Mouse (Mus musculus): ENCODE results near the gene Acot4. TPM values are rescaled to one million over a fixed set of nuclear protein-coding genes. Genes with fewer than 3 reads are reported as not detected.
"Not testable (repeated sequence)": the region's sequence is repeated elsewhere in the genome, so short reads cannot be mapped to it uniquely, and the experiment has no call there.

Acot4 gene
- total RNA-seq, 2 experiments from 2014 or later, result 0.05 to 0.08 TPM

DNA sequence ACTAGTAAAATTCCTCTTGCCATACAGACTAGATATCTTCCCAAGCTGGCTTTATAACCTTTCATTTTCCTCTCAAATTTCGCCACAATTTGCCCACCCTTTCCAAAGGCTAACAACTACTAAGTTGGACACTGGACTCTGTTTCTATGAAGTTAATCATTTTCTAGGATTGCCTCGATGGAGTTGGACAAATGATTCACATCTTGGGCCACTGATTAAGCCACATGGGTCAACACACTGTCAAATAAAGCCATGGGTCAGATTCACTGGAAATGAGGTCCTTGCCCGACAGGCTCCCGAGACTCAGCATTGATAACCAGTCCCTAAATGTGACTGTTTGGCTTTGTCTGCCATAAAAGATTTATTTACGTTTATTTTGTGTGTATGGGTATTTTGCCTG, 4.1 kb downstream of the Acot4 start:
- no peak overlapping the region for H3K27ac ChIP-seq
- no peak for DNase-seq
- no peak overlapping the region for H3K4me3 ChIP-seq
- intact Hi-C loops (cut with DNase I), result no loop called here
- no peak for TF ChIP-seq CTCF (IDR thresholded peaks at IDR 0.05)

DNA sequence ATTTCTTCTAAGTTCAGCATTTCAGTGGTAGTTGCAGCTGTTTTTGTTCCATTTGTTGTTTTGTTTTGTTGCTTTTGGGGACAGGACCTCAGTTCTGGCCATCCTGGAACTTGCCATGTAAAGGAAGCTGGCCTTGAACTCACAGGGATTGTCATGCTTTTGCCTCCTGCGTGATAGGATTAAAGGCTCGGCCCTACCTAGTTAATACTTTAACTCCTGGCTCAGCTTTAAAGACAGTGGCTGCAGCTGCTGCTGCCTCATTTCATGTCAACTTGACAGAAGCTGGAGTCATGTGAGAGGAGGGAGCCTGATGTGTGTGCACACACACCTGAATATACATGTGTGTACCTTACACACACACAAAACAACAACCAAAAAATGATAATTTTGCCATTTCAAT, 5.9 kb downstream of the Acot4 start:
- DNase-seq, result no peak
- no peak for TF ChIP-seq CTCF (IDR thresholded peaks at IDR 0.05)
- H3K27ac ChIP-seq, result no peak overlapping the region
- H3K4me3 ChIP-seq, result no peak overlapping the region
- intact Hi-C loops (cut with DNase I), result no loop called here

DNA sequence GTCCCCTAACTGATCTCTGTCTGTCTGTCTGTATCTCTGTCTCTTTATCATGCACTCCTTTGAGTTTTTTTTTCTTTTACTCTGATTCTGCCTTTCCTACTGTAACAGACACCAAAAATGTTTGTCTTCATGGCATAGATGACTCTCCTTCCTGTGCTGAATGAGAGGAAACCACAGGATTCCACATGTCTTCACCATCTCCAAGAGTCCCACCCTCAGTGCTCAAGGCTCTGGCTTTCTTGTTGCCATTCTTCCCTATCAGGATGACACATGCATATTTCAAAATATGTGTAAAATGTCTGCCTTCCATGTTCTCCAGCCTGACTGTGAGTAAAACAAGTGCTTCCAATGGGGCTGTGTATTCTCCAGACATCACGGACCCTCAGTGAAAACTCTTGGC, 8.7 kb downstream of the Acot4 start:
- Histone ChIP-seq H3K27ac (no peak overlapping the region), H3K4me3 (no peak overlapping the region)
- no peak for TF ChIP-seq CTCF (IDR thresholded peaks at IDR 0.05)
- DNase-seq, result no peak
- intact Hi-C loops (cut with DNase I), result no loop called here

DNA sequence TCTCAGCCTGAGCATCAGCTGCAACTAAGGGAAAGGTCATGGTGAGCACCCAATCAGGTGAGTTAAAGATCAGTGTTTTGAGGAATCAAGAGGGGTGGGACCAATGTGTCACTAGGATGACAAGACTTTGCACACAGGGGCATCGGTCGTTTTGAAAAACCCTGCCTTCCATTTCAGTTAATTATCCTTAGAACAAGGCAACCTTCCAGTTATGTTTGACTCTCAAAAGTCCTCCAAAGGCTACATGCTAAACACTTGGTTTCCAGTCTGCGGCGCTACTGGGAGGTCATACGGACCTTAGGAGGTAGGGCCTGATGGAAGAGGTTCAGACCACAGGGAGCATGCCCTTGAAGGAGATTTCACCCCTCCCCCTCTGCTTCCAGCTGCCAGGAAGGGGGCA, 12.6 kb downstream of the Acot4 start:
- H3K4me3 ChIP-seq; intact Hi-C loops (cut with DNase I); H3K27ac ChIP-seq; DNase-seq: not testable (repeated sequence)

DNA sequence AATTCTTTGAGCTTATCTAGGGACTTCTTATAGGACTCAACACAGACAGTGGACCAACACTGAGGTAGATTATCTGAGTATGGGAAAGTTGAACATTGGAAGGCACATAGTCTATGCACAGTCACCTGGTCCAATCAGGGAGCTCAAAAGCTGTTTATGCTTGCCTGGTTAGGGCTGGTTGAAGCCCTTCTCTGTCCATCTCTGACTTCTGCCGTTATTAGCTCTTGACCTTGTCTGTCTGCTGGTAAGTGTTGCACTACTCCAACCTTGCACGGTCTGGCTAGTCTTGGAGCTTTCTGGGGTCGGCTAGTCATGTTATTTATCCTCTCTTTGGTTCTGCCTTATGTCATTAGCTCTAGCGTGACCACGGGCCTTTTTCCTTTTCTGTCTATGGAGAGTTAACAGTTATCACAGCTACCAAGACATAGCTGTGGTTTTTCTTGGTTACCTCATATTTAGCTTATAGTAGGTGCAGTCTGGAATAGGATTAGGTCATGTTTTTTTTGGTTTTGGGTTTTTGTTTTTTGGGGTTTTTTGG, 13.8 kb downstream of the Acot4 start, which contains the start of gene Acot3:
TSS of gene Acot3 (plus strand) at position 208 of the 538 bp plus-strand sequence.
- intact Hi-C loops (cut with DNase I), result no loop called here
- no peak for DNase-seq
- H3K27ac ChIP-seq, result no peak within 1 kb of the TSS
- no peak within 1 kb of the TSS for H3K4me3 ChIP-seq
- TF ChIP-seq CTCF (IDR thresholded peaks at IDR 0.05), result no peak

DNA sequence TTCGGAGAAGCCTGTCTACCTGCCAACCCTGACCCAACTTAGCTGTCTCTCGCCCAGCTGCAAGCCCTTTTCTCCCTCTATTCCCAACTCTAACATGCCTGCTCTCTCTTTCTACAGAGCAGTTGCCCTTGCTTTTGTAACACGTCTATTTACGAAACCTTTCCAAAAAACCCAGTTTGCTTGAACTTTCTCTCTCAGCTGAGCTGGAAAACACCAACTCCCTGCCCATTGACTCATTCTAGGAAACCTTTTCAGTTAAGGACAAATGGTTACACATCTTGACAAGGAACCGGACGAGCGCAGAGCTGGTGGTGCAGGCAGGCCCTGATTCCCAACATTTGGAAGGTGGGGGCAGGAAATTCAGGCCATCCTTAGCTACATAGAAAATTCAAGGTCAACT, 14.4 kb downstream of the Acot4 start:
- Histone ChIP-seq H3K4me3 (no peak overlapping the region), H3K27ac (no peak overlapping the region)
- DNase-seq, result no peak
- no peak for TF ChIP-seq CTCF (IDR thresholded peaks at IDR 0.05)
- intact Hi-C loops (cut with DNase I), result no loop called here

DNA sequence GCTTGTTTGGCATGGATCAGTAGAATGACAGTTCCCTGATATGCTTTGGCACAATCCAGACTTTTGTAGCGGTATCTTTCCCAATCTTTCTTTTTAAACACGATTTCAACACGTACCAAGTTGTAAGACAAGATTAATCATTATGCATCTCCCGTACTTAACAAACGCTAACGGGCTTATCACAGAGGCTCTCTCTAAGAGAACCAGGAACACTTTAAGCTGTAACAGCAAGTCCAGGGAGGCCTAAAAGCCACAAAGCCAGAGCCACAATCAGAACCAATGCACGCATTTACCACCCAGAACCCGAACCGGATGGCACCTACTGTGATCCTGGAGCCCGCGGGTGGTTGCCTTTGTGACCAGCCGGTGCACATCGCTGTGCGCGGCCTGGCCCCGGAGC, 15.0 kb downstream of the Acot4 start:
- no peak for DNase-seq
- intact Hi-C loops (cut with DNase I), result no loop called here
- Histone ChIP-seq H3K27ac (no peak overlapping the region), H3K4me3 (peak overlapping the region; percentile 56)
- no peak for TF ChIP-seq CTCF (IDR thresholded peaks at IDR 0.05)

DNA sequence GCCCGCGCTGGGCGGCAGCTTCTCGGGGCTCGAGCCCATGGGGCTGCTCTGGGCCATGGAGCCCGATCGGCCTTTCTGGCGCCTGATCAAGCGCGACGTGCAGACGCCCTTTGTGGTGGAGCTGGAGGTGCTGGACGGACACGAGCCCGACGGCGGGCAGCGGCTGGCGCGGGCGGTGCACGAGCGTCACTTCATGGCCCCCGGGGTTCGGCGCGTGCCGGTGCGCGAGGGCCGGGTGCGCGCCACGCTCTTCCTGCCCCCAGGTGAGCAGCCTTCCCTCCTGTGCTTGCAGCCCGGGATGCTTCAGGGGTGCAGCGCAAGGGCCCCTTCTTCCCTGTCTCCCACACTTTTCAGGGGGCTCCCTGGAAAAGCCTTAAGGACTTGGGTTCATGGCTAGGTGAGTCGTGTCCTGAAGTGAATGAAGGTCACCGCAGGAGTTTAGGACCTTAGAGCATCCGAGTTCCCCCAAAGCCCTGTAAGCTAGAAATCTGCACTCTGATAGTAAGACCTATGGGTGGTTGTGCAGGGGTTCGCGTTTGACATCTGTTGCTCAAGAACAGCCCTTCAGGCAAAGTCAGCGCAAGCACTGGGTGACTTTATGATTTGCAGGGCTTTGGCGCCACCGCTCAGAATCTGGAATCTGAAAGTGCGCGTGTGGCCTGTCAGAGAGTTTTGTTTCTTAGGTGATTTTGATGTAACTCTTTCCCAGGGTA, 15.7 kb downstream of the Acot4 start:
- DNase-seq, result no peak
- H3K4me3 ChIP-seq, result peak overlapping the region; percentile 56
- no peak for TF ChIP-seq CTCF (IDR thresholded peaks at IDR 0.05)
- H3K27ac ChIP-seq, result no peak overlapping the region
- intact Hi-C loops (cut with DNase I), result no loop called here

DNA sequence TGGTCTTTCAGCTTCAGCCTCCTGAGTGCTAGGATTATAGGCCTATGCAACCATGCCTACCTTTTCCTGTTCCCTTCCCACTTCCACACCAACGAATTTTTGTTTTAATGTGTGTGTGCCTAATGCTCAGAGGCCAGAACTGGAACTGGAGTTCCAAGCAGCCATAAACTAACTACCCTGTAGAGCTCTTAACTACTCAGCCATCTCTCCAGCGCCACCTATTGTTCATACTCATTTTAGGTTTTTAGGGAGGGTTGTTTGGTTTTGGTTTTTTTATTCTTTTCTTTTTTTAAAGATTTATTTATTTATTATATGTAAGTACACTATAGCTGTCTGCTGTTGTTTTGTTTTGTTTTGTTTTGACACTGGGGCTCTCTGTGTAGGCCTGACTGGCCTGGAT, 22.8 kb downstream of the Acot4 start:
- Histone ChIP-seq H3K4me3 (no peak overlapping the region), H3K27ac (no peak overlapping the region)
- intact Hi-C loops (cut with DNase I), result loop anchor here (2.0 to 10.0 kb wide), 2 partner anchors 88 to 346 kb away; no protein-coding TSS in a partner anchor
- DNase-seq, result no peak
- TF ChIP-seq CTCF (IDR thresholded peaks at IDR 0.05), result peak; percentile 71

DNA sequence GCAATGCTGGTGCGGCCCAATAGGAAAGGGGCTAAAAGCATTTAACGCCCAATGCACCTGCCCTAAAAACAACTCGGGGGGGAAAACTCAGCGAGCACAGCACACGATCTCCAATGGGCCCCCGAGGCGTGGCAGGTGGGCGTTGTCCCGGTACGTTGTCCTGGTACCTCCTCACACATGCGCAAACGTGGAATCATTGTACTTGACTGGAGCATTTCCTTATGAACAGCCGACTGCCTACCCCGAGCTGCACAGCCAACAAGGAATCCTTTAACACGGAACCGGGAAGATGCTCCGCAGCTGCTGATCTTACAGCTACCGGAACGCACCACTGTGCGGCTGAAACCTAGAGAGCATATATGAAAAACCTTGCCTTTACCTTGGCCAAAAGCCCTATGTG, 24.2 kb downstream of the Acot4 start:
- no peak for TF ChIP-seq CTCF (IDR thresholded peaks at IDR 0.05)
- H3K27ac ChIP-seq, result no peak overlapping the region
- intact Hi-C loops (cut with DNase I), result loop anchor here (10.0 kb wide), 1 partner anchor 348 kb away; no protein-coding TSS in a partner anchor
- no peak for DNase-seq
- H3K4me3 ChIP-seq, result no peak overlapping the region

DNA sequence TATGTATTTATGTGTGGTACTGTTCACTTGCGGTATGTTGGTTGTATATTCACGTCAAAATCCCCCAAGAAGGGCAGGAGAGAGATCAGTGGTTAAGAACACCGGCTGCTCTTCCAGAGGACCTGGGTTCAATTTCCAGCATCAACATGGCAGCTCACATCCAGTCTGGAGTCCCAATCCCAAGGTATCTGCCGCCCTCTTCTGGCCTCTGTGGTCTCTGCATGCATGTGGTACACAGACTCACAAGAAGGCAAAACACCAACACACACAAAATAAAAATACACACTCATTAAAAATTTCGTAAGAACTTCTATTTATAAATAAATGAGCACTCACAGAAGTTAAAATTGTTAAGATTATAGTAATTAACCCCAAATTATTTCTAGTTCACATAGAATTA, 25.0 kb downstream of the Acot4 start:
- TF ChIP-seq CTCF (IDR thresholded peaks at IDR 0.05), result peak; percentile 42
- DNase-seq, result no peak
- intact Hi-C loops (cut with DNase I), result loop anchor here (10.0 kb wide), 1 partner anchor 348 kb away; no protein-coding TSS in a partner anchor
- H3K4me3 ChIP-seq, result no peak overlapping the region
- no peak overlapping the region for H3K27ac ChIP-seq

DNA sequence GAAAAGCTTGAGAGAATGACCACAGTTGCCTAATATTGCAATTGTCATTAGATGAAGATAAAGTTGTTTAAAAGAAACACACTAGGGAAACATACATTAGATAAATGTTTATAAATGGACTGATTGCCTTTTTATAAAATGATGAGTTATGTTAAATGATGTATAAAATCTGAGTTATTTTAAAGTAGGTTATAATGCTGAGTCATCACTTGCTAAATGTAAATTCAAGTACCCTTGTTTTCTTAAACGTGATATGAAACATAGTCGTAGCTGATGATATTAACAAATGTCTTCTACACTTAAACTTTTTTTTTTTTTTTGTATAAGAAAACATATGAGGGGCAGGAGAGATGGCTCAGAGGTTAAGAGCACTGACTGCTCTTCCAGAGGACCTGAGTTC, 25.7 kb downstream of the Acot4 start:
- Histone ChIP-seq H3K27ac (no peak overlapping the region), H3K4me3 (no peak overlapping the region)
- intact Hi-C loops (cut with DNase I), result loop anchor here (10.0 kb wide), 1 partner anchor 349 kb away; no protein-coding TSS in a partner anchor
- DNase-seq, result no peak
- no peak for TF ChIP-seq CTCF (IDR thresholded peaks at IDR 0.05)

DNA sequence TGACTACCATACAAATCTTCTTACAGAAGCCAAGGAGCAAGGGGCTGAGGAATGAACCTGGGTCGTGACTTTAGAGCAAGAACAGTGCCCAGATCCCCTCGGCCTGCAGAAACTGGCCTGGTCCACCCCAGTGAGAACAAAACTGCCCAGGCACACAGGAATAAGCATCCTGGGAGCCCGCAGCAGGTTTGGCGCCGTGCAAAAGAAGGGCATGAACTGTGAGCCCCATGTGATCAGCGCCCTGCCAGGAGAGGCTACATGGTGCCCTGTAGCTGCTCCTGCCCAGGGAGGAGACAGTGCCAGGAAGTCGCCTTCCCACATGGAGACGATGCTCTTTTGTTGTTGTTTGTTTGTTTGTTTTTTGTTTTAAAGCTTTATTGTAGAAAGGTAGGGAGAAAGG, 26.4 kb downstream of the Acot4 start:
- no peak for DNase-seq
- H3K4me3 ChIP-seq, result no peak overlapping the region
- intact Hi-C loops (cut with DNase I), result loop anchor here (10.0 kb wide), 1 partner anchor 350 kb away; no protein-coding TSS in a partner anchor
- TF ChIP-seq CTCF (IDR thresholded peaks at IDR 0.05), result no peak
- H3K27ac ChIP-seq, result no peak overlapping the region

DNA sequence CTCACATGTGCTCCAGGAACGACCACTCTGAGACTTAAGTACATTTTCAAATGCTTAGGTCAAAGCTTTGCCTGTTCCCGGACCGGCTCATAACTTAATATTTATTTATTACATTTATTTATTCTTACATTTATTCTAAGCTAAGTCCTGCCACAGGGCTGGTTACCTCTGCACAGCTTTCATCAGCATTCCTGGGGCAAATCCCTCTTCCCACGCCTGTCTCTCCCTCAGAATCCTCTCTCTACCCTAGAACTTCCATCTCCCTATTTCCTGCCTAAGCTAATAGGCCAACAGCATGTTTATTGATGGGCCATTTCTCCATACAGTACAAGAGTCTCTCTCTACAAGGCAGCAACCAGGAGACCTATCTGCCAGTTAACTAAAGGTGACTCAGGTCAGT, 29.6 kb downstream of the Acot4 start:
- TF ChIP-seq CTCF (IDR thresholded peaks at IDR 0.05), result no peak
- no peak for DNase-seq
- no peak overlapping the region for H3K4me3 ChIP-seq
- intact Hi-C loops (cut with DNase I), result loop anchor here (10.0 kb wide), 1 partner anchor 353 kb away; no protein-coding TSS in a partner anchor
- H3K27ac ChIP-seq, result no peak overlapping the region
